Mouse (Mus musculus): ENCODE measurements around the gene Mab21l1.

GRCm38 (mm10) chr3:55775753-55776152 is 6.6 kb upstream of the Mab21l1 start:
- TF ChIP-seq POLR2A (IDR thresholded peaks at IDR 0.05; ENCODE audit: borderline replicate concordance, insufficient read depth, low read length) (no peak), CTCF (IDR thresholded peaks at IDR 0.05; ENCODE audit: borderline replicate concordance, insufficient read depth, low read depth, low read length) (no peak)
